Mouse (Mus musculus): ENCODE measurements around the gene Ace3. TPM values are rescaled to one million over a fixed set of nuclear protein-coding genes. Genes with fewer than 3 reads are reported as not detected.
"Not testable (repeated sequence)": the region's sequence is repeated elsewhere in the genome, so short reads cannot be mapped to it uniquely, and the experiment has no call there.

Gene Ace3
- total RNA-seq, 2 experiments from 2014 or later: not detected

GRCm38 (mm10) chr11:105975636-105976035 is 18.8 kb upstream of the Ace3 start:
- ATAC-seq (replicated peaks; ENCODE audit: poor library complexity, severe bottlenecking): no peak

GRCm38 (mm10) chr11:105978232-105978631 is 16.2 kb upstream of the Ace3 start:
- no peak for ATAC-seq (replicated peaks; ENCODE audit: poor library complexity, severe bottlenecking)

- no peak for ATAC-seq (replicated peaks; ENCODE audit: poor library complexity, severe bottlenecking)
Observed at GRCm38 (mm10) chr11:105978634-105979033, 15.8 kb upstream of the Ace3 start.

GRCm38 (mm10) chr11:105984452-105984851 is 10.0 kb upstream of the Ace3 start:
- no peak for ATAC-seq (replicated peaks; ENCODE audit: poor library complexity, severe bottlenecking)

GRCm38 (mm10) chr11:105987446-105987845 is 7.0 kb upstream of the Ace3 start:
- no peak for ATAC-seq (replicated peaks; ENCODE audit: poor library complexity, severe bottlenecking)

- no peak for ATAC-seq (replicated peaks; ENCODE audit: poor library complexity, severe bottlenecking)
Observed at GRCm38 (mm10) chr11:105989446-105989845, 5.0 kb upstream of the Ace3 start.

GRCm38 (mm10) chr11:105990231-105990630 is 4.2 kb upstream of the Ace3 start:
- ATAC-seq (replicated peaks; ENCODE audit: poor library complexity, severe bottlenecking): peak; percentile 90

GRCm38 (mm10) chr11:106000062-106000461 is 5.6 kb downstream of the Ace3 start:
- ATAC-seq (replicated peaks; ENCODE audit: poor library complexity, severe bottlenecking): no peak

GRCm38 (mm10) chr11:106001718-106002117 is 7.2 kb downstream of the Ace3 start:
- ATAC-seq (replicated peaks; ENCODE audit: poor library complexity, severe bottlenecking): no peak; the same call in 1 of the 2 replicates

GRCm38 (mm10) chr11:106004576-106004975 is 10.1 kb downstream of the Ace3 start:
- ATAC-seq (replicated peaks; ENCODE audit: poor library complexity, severe bottlenecking): no peak

GRCm38 (mm10) chr11:106005970-106006369 is 11.5 kb downstream of the Ace3 start:
- no peak for ATAC-seq (replicated peaks; ENCODE audit: poor library complexity, severe bottlenecking)

- peak; percentile 96 for ATAC-seq (replicated peaks; ENCODE audit: poor library complexity, severe bottlenecking)
Observed at GRCm38 (mm10) chr11:106007821-106008220, 13.3 kb downstream of the Ace3 start, which contains the start of gene Kcnh6. Gene Kcnh6 (plus strand): TSS chr11:106008124.

GRCm38 (mm10) chr11:106012711-106013110 is 18.2 kb downstream of the Ace3 start:
- no peak for ATAC-seq (replicated peaks; ENCODE audit: poor library complexity, severe bottlenecking)

GRCm38 (mm10) chr11:106013556-106014225 is 19.2 kb downstream of the Ace3 start:
- ATAC-seq (replicated peaks; ENCODE audit: poor library complexity, severe bottlenecking): no peak

GRCm38 (mm10) chr11:106016440-106016839 is 22.0 kb downstream of the Ace3 start:
- no peak for ATAC-seq (replicated peaks; ENCODE audit: poor library complexity, severe bottlenecking)

GRCm38 (mm10) chr11:106020051-106020763 is 25.7 kb downstream of the Ace3 start:
- ATAC-seq (replicated peaks; ENCODE audit: poor library complexity, severe bottlenecking): peak; percentile 29; the same call in 1 of the 2 replicates

- ATAC-seq (replicated peaks; ENCODE audit: poor library complexity, severe bottlenecking): no peak
Observed at GRCm38 (mm10) chr11:106025774-106026173, 31.3 kb downstream of the Ace3 start.

- peak; percentile 79 for ATAC-seq (replicated peaks; ENCODE audit: poor library complexity, severe bottlenecking)
Observed at GRCm38 (mm10) chr11:106026465-106027151, 32.1 kb downstream of the Ace3 start.

GRCm38 (mm10) chr11:106027607-106028006 is 33.1 kb downstream of the Ace3 start:
- peak; percentile 21; the same call in 1 of the 2 replicates for ATAC-seq (replicated peaks; ENCODE audit: poor library complexity, severe bottlenecking)

GRCm38 (mm10) chr11:106032074-106032473 is 37.6 kb downstream of the Ace3 start:
- not testable (repeated sequence) for ATAC-seq (replicated peaks; ENCODE audit: poor library complexity, severe bottlenecking)

GRCm38 (mm10) chr11:106033491-106033919 is 39.0 kb downstream of the Ace3 start:
- ATAC-seq (replicated peaks; ENCODE audit: poor library complexity, severe bottlenecking): peak; percentile 28; the same call in 1 of the 2 replicates
